Mouse (Mus musculus): ENCODE results near the gene Stat5b.

The Stat5b gene

DNA sequence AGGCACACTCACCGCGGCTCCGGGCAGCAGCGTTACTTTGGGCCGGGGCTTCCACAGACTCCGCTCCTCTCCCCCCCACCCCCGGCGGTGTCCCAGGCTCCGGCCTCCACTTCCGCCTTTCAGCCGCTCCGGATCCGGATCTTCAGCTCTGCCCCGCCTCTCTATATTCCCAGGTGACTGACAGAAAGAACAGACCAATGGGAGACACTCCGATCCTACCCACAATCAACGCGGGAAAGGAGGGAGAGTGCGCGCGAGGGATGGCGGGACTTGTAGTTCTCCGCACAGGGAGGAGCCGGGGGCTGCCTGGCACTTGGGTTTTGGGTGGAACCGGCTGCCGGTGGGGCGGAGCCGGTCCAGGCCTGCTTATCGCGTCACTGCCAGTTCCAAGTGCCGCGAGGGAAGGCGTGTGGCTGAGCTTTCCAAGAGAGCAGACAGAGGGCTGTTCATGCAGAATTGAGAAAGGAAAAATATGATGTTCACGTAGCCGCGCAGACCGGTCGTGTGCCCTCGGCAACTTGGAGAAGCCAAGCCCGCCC, 112.4 kb downstream of the Stat5b start, which contains the start of gene Rab5c:
Gene Rab5c, minus strand, starts transcription at position 150 of the 539 bp plus-strand sequence.
- peak; percentile 98 for DNase-seq (ENCODE audit: low read depth)

DNA sequence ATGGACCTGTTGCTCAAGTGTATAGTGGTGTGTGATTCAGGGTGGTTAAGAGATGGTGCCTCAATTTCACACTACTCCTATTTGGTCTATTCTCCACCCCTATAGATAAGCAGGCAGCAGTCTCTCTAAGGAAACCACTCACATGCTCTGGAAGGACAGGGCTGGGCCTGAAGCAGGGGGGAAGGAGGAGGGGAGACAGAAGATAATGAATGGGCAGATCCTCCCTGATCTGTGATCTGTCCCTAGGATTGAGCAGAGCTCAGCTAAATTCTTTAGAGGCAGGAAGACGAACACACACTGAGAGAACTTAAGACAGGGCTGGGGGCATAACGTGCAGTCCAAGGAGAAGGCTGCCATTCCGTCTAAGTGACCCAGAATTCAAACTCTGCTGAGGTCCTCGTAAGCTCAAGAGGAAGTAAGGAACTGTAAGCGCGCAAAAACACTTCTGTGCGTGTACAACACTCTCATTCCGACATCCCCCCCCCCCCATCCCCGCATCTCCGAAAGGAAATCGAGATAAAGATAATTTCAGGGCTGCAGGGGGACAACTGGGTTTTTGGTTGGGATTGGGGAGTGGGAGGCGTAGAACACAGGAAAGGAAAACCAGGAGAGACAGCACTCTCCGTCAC, 113.3 kb downstream of the Stat5b start:
- DNase-seq (ENCODE audit: low read depth) = peak; percentile 37

DNA sequence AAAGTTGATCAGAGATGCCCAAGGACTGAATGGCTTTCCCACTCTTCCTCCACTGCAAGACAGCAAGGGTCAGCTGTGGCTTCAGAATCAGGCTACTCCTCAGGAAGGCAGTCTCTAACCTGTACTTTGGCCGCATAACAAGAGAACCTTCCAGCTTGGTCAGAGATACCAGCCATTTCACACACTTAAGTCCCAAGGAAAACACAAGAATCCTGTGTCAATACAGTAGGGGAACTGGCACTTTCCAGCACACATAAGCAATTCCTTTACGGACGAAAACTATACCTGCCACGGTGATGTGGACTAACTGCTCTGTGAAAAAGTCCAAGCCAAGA, 113.8 kb downstream of the Stat5b start:
- no peak for DNase-seq (ENCODE audit: low read depth)

DNA sequence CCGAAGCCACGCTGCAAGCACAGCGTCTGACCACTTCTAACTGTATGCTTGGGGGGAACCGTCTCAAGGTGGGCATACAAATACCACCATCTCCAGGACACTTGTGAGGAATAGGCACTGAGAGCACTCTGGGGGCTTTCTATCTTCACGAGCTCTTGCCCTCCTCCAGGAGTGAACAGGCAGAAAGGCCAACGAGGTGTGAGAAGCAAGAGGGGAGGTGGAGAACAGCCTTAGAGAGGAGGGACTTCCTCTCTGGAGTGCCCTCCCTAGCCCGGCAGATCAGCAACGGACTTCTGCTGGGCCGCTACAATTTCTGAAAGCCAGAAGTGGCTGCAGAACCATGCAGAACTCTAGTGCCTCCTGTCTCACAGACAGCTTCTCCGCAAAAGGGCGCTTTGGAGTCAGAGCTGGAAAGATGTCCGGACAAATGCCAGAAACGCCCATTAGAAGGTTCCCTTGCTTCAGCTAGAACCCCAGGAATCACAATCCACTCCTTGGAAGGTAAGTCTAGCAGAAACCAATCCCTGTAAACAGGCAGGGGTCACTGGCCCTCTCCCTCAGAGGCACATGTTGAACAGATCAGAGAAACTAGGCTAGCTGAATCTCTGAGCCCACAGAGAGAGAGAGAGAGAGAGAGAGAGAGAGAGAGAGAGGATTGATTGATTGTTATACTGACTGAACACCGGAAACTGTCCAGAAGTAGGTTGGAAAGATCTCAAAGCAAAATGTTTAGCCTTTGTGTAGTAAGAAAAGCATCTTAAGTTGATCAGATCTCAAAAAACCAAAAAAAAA, 114.4 kb downstream of the Stat5b start:
- peak; percentile 53 for DNase-seq (ENCODE audit: low read depth)

DNA sequence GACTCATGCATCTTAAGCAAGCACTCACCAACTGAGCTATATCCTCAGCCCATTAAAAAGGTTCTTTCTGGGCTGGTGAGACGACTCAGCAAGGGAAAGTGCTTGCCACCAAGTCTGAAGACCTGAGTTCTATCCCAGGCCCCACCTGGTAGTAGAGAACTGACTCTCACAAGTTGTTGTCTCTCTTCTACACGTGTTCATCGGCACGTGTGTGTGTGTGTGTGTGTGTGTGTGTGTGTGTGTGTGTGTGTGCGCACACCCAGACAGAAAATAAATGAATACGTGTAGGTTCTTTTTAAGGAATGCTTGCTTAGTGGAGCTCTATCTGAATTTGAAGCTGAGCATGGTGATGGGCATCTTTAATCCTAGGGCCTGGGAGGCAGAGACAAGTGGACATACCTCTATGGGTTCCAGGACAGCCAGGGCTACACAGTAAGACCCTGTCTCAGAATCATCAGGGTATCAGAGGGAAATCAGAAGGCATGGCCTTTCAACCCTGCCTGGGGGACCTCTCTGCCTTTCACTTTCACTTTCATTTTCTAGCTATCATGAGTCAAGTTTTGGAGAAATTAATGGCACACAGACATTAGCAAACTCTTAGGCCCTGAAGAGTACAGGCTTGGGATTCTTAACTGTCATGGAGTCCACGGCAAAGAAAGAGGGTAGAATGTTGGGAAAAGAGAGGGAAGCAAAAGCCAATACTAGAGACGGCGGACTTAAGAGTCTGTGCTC, 115.2 kb downstream of the Stat5b start:
- peak; percentile 69 for DNase-seq (ENCODE audit: low read depth)
